ENCODE assay signal across 15 mouse cellular contexts in the genomic region with DNA sequence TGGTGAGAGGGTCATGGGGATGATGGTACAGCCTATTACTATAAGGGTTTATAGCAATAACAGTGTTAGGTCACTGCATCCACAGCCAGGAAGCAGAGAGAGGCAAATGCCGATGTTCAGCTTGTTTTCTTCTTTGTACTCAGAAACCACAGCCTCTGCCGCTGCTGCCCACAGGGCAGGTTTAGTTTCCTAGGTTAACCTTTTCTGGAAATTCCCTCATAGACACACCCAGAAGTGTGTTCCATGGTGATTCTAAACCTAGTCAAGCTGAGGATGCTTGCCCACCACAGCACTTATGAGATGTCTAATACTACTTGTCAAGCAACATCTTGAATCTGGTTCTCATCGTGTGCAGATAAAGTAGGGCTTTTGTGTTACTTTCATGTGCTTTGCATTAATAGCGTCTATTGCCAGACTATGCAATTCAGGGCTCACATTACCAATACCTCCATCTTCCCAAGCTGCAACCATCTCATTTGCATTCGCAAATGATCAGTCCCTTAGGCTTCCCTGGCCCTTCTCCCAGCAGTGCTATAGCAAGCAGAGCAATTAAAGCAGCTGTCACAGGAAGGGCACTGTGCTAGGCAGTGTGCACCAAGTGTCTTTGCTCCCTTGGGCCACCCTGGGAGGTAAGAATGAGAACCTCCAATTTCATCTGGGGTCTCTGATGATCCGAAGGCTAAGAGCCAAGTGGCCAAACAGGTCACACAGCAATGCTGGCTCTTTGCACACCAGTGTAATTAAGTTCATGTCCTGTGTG.
DNase-seq lines count a peak whose midpoint lies in the region; ATAC-seq and TF ChIP-seq lines count a peak whose summit lies in the region.
"Had no signal": no experiment of that assay in that cellular context is flagged by ENCODE, and none has a peak within 500 bp of the region (broad histone marks: within the 10 kb centered on the region; RNA-seq: fewer than 3 reads in every experiment).

No protein-coding gene starts in this region.

- no peak overlapping the region for H3K4me2 ChIP-seq in hindbrain, embryonic 11.5 days (replicated peaks; ENCODE audit: low read depth, low read length)
- H3K4me2 ChIP-seq in hindbrain, postnatal 0 days (ENCODE audit: low read depth, low read length) = no peak overlapping the region
- H3K4me2 ChIP-seq in embryonic facial prominence, embryonic 13.5 days = no peak overlapping the region
- H3K4me2 ChIP-seq in hindbrain, embryonic 13.5 days = no peak overlapping the region
- H3K4me2 ChIP-seq in neural tube, embryonic 13.5 days = no peak overlapping the region
- H3K4me2 ChIP-seq: heart, embryonic 11.5 days had no signal

- no peak for DNase-seq in hindbrain, embryonic 11.5 days (ENCODE audit: low spot score)
- no peak for DNase-seq in hindbrain, postnatal 0 days (ENCODE audit: low spot score)
- DNase-seq in cerebellum, postnatal 10 days = no peak
- DNase-seq in urinary bladder, adult 18-20 months (ENCODE audit: low spot score in 2 of 2) = no peak
- DNase-seq: cerebellum, adult 9-11 months; heart, postnatal 4 days; right cerebral cortex, adult 18-20 months; thymus, adult 18-20 months had no signal

- H3K27me3 ChIP-seq in hindbrain, embryonic 11.5 days (ENCODE audit: control insufficient read depth, insufficient read depth, low read length) = no peaks in the 10 kb centered on the region
- no peaks in the 10 kb centered on the region for H3K27me3 ChIP-seq in hindbrain, postnatal 0 days (ENCODE audit: insufficient read depth, low read length)
- peaks cover 13% of the 10 kb centered on the region for H3K27me3 ChIP-seq in embryonic facial prominence, embryonic 13.5 days
- H3K27me3 ChIP-seq in hindbrain, embryonic 13.5 days = no peaks in the 10 kb centered on the region
- H3K27me3 ChIP-seq in neural tube, embryonic 13.5 days = no peaks in the 10 kb centered on the region

- no peaks in the 10 kb centered on the region for H3K4me1 ChIP-seq in hindbrain, embryonic 11.5 days (replicated peaks; ENCODE audit: control insufficient read depth, insufficient read depth, low read length)
- H3K4me1 ChIP-seq in hindbrain, postnatal 0 days (ENCODE audit: insufficient read depth, low read length) = 0 out of 2 replicates have a peak, but pooled peaks cover 6% of the 10 kb centered on the region
- H3K4me1 ChIP-seq in embryonic facial prominence, embryonic 13.5 days = peaks cover 19% of the 10 kb centered on the region
- peaks cover 21% of the 10 kb centered on the region for H3K4me1 ChIP-seq in hindbrain, embryonic 13.5 days (replicated peaks)
- H3K4me1 ChIP-seq in neural tube, embryonic 13.5 days (replicated peaks) = peaks cover 27% of the 10 kb centered on the region

- no peaks in the 10 kb centered on the region for H3K9me3 ChIP-seq in hindbrain, embryonic 11.5 days (ENCODE audit: control insufficient read depth, low read length)
- H3K9me3 ChIP-seq in hindbrain, postnatal 0 days (ENCODE audit: low read length) = no peaks in the 10 kb centered on the region
- H3K9me3 ChIP-seq in embryonic facial prominence, embryonic 13.5 days = no peaks in the 10 kb centered on the region
- H3K9me3 ChIP-seq in hindbrain, embryonic 13.5 days = no peaks in the 10 kb centered on the region
- no peaks in the 10 kb centered on the region for H3K9me3 ChIP-seq in neural tube, embryonic 13.5 days
- H3K9me3 ChIP-seq: limb, embryonic 10.5 days had no signal

- ATAC-seq in hindbrain, embryonic 11.5 days (ENCODE audit: low FRiP score) = peak; percentile 61
- no peak for ATAC-seq in hindbrain, postnatal 0 days
- peak; percentile 58; the same call in 1 of the 2 replicates for ATAC-seq in embryonic facial prominence, embryonic 13.5 days (ENCODE audit: insufficient number of reproducible peaks, insufficient read depth, low FRiP score, low TSS enrichment, low read depth)
- peak; percentile 67 for ATAC-seq in hindbrain, embryonic 13.5 days (ENCODE audit: low FRiP score)
- ATAC-seq in neural tube, embryonic 13.5 days (ENCODE audit: low read depth) = peak; percentile 75
- ATAC-seq in megakaryocyte progenitor cell, adult 5-6 weeks (replicated peaks; ENCODE audit: poor library complexity) = no peak

- no peak overlapping the region for H3K27ac ChIP-seq in hindbrain, embryonic 11.5 days (ENCODE audit: low read depth, low read length)
- H3K27ac ChIP-seq in hindbrain, postnatal 0 days = no peak overlapping the region
- H3K27ac ChIP-seq in embryonic facial prominence, embryonic 13.5 days = no peak overlapping the region
- peak overlapping the region; percentile 60 for H3K27ac ChIP-seq in hindbrain, embryonic 13.5 days
- 0 out of 2 replicates have a peak overlapping the region, but pooled peaks have one; percentile 9 for H3K27ac ChIP-seq in neural tube, embryonic 13.5 days (replicated peaks)
- H3K27ac ChIP-seq: limb, embryonic 10.5 days; liver, embryonic 14.5 days had no signal

- H3K9ac ChIP-seq in hindbrain, embryonic 11.5 days (ENCODE audit: low read depth, low read length) = no peak overlapping the region
- no peak overlapping the region for H3K9ac ChIP-seq in hindbrain, postnatal 0 days (replicated peaks; ENCODE audit: low read length)
- no peak overlapping the region for H3K9ac ChIP-seq in embryonic facial prominence, embryonic 13.5 days
- H3K9ac ChIP-seq in hindbrain, embryonic 13.5 days = no peak overlapping the region
- no peak overlapping the region for H3K9ac ChIP-seq in neural tube, embryonic 13.5 days
- H3K9ac ChIP-seq: liver, embryonic 14.5 days had no signal

- H3K4me3 ChIP-seq in hindbrain, embryonic 11.5 days (ENCODE audit: low read depth, low read length) = no peak overlapping the region
- no peak overlapping the region for H3K4me3 ChIP-seq in hindbrain, postnatal 0 days (ENCODE audit: low read length)
- no peak overlapping the region for H3K4me3 ChIP-seq in embryonic facial prominence, embryonic 13.5 days
- no peak overlapping the region for H3K4me3 ChIP-seq in hindbrain, embryonic 13.5 days
- no peak overlapping the region for H3K4me3 ChIP-seq in neural tube, embryonic 13.5 days
- H3K4me3 ChIP-seq: limb, embryonic 10.5 days had no signal

- no peaks in the 10 kb centered on the region for H3K36me3 ChIP-seq in hindbrain, embryonic 11.5 days (ENCODE audit: control insufficient read depth, insufficient read depth, low read length)
- H3K36me3 ChIP-seq in hindbrain, postnatal 0 days (ENCODE audit: insufficient read depth, low read length) = no peaks in the 10 kb centered on the region
- H3K36me3 ChIP-seq in embryonic facial prominence, embryonic 13.5 days = no peaks in the 10 kb centered on the region
- H3K36me3 ChIP-seq in hindbrain, embryonic 13.5 days = no peaks in the 10 kb centered on the region
- H3K36me3 ChIP-seq in neural tube, embryonic 13.5 days = no peaks in the 10 kb centered on the region
- H3K36me3 ChIP-seq: limb, embryonic 10.5 days had no signal

- WGBS in hindbrain, embryonic 11.5 days = 68% methylated on average over 6 of the region's 6 CpGs
- 55% methylated on average over 6 of the region's 6 CpGs for WGBS in hindbrain, postnatal 0 days
- WGBS in embryonic facial prominence, embryonic 13.5 days = 22% methylated on average over 6 of the region's 6 CpGs
- WGBS in hindbrain, embryonic 13.5 days = 54% methylated on average over 6 of the region's 6 CpGs
- WGBS in neural tube, embryonic 13.5 days = 44% methylated on average over 6 of the region's 6 CpGs

- no peak for TF ChIP-seq CTCF in hindbrain, postnatal 0 days (IDR thresholded peaks at IDR 0.05; ENCODE audit: low read depth)

Comparison
In these comparisons a context has a peak if more than half of its experiments do, and no peak if none do; other contexts are left out.
1. ATAC-seq: peak in hindbrain, embryonic 11.5 days (single experiment), embryonic facial prominence, embryonic 13.5 days (single experiment), hindbrain, embryonic 13.5 days (single experiment) and neural tube, embryonic 13.5 days (single experiment); none in hindbrain, postnatal 0 days (single experiment) and megakaryocyte progenitor cell, adult 5-6 weeks (single experiment).
2. H3K27ac ChIP-seq: peak in hindbrain, embryonic 13.5 days (single experiment) and neural tube, embryonic 13.5 days (single experiment); none in hindbrain, embryonic 11.5 days (single experiment), hindbrain, postnatal 0 days (single experiment) and embryonic facial prominence, embryonic 13.5 days (single experiment).